Mouse (Mus musculus): ENCODE results near the gene Eed. TPM values are rescaled to one million over a fixed set of nuclear protein-coding genes. Genes with fewer than 3 reads are reported as not detected.
"Not testable (repeated sequence)": the region's sequence is repeated elsewhere in the genome, so short reads cannot be mapped to it uniquely, and the experiment has no call there.

Gene Eed
- total RNA-seq (2021), result 10 to 100 TPM; 24.1 to 25.4 TPM

DNA sequence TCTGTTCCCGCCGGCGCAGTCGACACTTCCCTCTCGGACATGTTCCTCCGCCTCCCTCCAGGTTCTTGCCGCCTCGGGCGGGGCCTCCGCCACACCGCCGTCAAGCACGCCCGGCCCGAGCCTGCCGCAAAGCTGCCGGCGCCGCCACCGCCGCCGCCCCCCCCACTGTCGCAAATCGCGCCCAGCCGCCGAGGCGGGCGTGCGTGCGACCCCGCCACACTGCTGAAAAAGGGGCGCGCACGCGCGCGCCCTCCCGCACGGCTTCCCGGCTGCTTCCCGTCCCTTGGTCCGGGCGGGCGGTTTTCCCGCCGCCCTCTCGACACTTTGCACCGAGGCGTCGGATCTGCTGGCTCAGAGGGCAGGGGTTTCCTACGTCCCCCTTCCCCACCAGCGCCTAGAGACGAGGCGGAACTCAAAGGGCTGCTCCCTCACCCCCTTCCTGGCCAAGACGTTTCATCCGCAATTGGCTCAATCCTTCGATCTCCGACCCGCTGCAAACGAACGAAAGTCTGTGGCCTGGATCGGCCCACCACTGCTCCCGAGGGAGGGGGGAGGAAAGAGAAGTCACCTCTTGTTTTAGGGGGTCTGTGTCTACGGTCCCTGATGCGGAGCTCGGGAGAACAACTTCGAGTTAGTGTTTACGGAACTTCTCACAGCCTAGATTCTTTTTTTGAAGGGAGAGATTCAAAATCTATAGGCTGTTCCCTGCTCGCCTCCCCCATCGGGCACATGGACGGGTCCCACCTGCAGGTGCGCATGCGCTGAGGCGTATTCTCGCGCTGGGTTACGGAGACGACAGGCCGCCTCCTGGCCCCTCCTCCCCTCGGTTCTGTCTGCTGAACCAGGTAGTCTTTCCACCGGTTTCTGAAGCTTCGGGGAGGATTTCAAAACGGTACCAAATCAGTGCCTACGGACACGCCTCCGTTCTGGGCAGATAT lies at the start of gene Eed:
Gene Eed, minus strand, starts transcription at position 499 of the 938 bp plus-strand sequence.
- intact Hi-C loops (cut with DNase I), result loop anchor here (10.0 kb wide), 1 partner anchor 444 kb away; the partner anchor contains the start of gene Ccdc89
- DNase-seq, result peak; percentile 93 to 95

GRCm38 (mm10) chr7:90029548-90030485 lies 49.0 kb upstream of the Eed start:
- intact Hi-C loops (cut with DNase I), result loop anchor here (1.0 kb wide), 1 partner anchor 99 kb away; no protein-coding TSS in a partner anchor
- peak; percentile 65 to 72 for DNase-seq

- DNase-seq, result peak in 1 of 2 experiments; percentile 56
- intact Hi-C loops (cut with DNase I), result no loop called here
These were observed 48.2 kb upstream of the Eed start for GRCm38 (mm10) chr7:90028888-90029547.

- intact Hi-C loops (cut with DNase I), result no loop called here
- DNase-seq, result no peak
These were observed 44.2 kb upstream of the Eed start for GRCm38 (mm10) chr7:90024975-90025374.

DNA sequence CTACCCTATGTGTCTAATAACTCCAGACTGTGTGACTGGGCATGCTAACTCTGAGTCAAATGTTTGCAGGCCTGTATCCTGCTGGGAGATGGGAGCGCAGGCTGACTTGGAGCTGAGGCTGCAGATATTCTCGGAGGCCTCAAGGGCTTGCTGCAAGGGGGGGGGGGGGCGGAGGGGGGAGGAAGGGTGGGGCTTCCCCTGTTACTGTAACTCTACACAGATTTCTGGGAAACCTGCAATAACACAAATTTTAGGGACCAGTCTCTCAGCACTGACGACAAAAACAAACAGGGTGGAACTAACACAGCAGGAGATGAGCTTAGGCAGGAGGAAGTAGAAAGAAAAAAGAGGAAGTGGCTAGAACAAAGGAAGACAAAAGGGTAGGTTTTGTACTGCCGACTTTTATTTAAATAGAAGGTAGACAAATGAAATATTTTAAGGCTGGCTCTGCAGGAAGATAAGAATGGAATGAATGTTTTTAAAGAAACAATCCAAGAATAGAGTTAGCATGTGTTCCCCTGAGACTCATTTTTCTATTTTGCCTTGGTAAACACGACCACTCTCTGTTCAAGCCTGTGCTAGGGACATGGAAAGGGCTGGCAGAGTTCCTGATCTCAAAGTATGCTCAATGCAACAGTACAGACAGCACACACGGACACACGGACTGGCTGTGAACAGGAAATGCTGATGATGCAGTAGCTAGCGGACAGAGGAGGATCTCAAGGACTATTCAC lies 42.4 kb upstream of the Eed start:
- intact Hi-C loops (cut with DNase I), result no loop called here
- DNase-seq, result peak in 1 of 2 experiments; percentile 63

DNA sequence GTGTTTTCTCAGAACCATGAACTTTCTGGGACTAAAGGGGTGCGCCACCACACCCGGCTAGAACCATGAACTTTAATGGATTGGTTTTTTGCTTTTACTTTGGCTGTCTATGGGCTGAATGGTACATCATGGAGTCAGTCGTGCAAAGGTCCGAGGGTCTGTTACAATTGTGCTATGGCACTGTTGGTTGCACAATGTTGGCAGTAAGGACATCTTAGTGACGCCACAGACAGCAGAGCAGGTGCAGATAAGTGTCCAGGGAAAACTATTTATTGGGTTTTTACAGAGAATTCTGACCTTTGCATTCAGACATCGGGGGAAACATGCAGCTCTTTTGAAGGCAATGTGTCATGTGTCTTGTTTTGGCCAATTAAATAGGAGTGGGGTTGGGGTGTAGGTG lies 39.5 kb upstream of the Eed start:
- DNase-seq, result no peak
- intact Hi-C loops (cut with DNase I), result no loop called here

GRCm38 (mm10) chr7:90019570-90019969 lies 38.8 kb upstream of the Eed start:
- no peak for DNase-seq

DNA sequence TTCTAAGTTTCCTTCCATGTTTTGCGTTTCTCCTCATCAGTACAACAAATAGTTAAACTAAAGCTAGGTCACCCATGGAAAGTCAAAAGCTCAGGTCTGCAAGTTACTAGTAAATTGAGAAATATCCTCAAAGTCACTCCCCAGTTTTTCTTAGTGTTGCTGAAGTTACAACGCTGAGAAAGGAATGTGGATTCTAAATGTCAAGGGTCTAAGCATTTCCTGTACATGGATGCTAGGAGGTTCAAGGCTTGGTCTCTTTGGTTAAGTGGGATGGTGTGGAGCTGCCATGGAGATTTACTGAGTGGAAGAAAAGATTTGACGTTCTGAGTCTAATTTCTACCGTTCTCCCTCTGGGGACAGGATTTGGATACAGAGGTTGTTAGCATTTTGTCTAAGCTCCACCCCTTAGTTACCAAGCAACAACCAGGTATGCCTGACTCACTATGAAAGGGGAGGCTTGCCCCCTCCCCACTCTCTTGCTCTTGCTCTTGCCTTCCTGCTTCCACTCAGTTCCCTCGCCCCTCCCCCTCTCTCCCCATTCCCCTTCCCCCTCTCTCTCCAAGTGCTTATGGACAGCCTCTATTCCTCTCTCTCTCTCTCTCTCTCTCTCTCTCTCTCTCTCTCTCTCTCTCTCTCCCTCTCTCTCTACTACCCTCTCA lies 36.3 kb upstream of the Eed start:
- intact Hi-C loops (cut with DNase I), result loop anchor here (1.0 to 2.0 kb wide), 2 partner anchors 132 to 248 kb away; partner anchors contain the start of gene Ccdc83
- DNase-seq, result no peak

More at GRCm38 (mm10) chr7:90019570-90019969, 38.8 kb upstream of the Eed start:
- intact Hi-C loops (cut with DNase I), result no loop called here

GRCm38 (mm10) chr7:90016459-90016858 lies 35.7 kb upstream of the Eed start:
- intact Hi-C loops (cut with DNase I), result loop anchor here (1.0 to 2.0 kb wide), 2 partner anchors 132 to 249 kb away; partner anchors contain the start of gene Ccdc83
- peak in 1 of 2 experiments; percentile 45 for DNase-seq

- intact Hi-C loops (cut with DNase I), result no loop called here
- no peak for DNase-seq
These were observed 26.2 kb upstream of the Eed start for GRCm38 (mm10) chr7:90006667-90007653.

DNA sequence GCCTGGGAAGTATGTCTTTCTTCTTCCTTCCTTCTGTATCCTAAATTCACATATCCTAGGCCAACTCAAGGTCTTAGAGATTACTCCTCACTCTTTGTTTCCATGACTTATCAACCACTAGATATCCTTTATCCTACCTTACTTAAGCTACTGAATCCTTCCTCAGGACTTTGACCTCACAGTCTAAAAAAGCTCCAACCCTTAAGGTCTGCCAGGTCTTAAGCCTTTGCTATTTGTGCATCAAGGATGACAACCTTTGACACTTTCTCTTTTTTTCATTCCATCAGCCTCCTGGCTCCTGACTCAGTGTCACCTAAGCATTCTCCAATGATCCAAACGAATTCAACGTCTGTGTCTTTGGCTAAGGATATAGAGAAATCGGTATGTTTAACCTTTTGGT lies 24.0 kb upstream of the Eed start:
- intact Hi-C loops (cut with DNase I), result no loop called here
- DNase-seq, result no peak

- intact Hi-C loops (cut with DNase I), result no loop called here
- no peak for DNase-seq
These were observed 21.6 kb upstream of the Eed start for GRCm38 (mm10) chr7:90002375-90002774.

GRCm38 (mm10) chr7:89999491-89999890 lies 18.7 kb upstream of the Eed start:
- intact Hi-C loops (cut with DNase I), result loop anchor here (5.0 kb wide), 2 partner anchors 408 to 508 kb away; no protein-coding TSS in a partner anchor
- DNase-seq, result no peak

DNA sequence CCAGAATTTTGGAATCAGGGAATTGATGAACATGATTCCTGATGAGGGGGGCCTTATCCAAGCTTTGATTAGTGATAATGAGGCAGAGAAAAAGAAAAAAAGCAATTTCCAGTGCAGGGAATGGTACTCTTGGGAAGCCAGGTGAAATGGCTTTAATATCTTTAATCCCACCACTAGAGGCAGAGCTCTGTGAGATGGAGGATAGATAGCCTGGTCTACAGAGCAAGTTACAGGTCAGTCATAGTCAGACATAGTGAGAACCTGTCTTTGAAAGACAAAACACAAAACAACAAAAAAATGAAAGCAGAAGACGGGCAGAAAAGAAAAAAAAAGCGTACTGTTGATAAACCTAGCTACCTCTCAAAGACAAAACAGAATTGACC lies 17.8 kb upstream of the Eed start:
- intact Hi-C loops (cut with DNase I), result loop anchor here (1.0 to 5.0 kb wide), 4 partner anchors 152 to 509 kb away; partner anchors contain the start of gene Ccdc83

DNA sequence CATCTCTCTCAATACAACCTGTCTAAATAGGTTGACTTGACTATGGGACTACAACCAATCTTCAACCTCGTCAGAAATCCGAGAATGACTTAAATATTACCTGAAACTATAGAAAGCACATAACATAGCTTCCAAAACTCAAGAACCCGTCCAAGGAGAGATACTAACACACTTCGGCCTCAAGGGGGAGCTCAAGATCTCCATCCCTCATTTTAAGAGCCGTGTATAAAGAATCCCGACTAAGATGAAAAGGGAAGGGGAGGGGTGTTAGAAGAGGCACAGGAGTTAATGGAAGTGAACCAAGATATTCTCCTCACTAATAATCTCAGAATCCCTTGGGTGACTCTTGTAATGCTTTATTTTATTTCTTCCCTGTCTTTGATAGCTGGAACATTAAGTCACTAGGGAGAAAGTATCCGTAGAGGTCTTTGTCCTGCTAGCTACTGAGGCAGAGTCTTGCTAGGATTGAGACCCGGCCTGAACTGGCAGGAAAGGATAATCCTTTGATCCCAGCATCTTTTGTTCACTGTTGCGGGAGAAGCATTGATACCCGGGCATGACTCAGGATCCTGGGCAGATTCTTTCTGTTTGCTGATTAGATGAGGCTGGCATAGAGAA lies 17.3 kb upstream of the Eed start:
- intact Hi-C loops (cut with DNase I), result loop anchor here (1.0 to 5.0 kb wide), 4 partner anchors 152 to 509 kb away; partner anchors contain the start of gene Ccdc83
- peak; percentile 51 to 57 for DNase-seq

More for the DNA sequence above, 17.8 kb upstream of the Eed start:
- DNase-seq, result no peak

- DNase-seq, result not testable (repeated sequence)
- intact Hi-C loops (cut with DNase I), result loop anchor here (5.0 kb wide), 2 partner anchors 410 to 510 kb away; no protein-coding TSS in a partner anchor
These were observed 16.7 kb upstream of the Eed start for GRCm38 (mm10) chr7:89997526-89997925.

DNA sequence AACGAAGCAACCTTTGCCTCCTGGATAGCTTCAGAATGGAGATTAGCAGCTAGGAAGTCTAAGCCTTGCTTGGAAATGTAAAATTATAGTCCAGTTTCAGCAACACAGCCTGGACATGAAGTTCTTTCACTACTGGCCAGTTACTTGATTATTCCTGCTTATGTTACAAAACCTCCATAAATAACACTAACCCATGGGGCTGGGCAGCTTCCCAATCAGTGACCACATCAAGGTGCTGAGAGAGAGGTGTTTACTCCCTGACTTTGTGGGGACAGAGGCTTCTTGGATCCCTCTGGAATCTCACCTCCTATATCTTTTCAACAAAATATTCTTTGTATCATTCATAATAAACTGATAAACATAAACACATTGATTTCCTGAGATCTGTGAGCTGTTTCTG lies 12.3 kb upstream of the Eed start:
- DNase-seq, result no peak
- intact Hi-C loops (cut with DNase I), result no loop called here
